Mouse (Mus musculus): ENCODE data around the gene Spns2. TPM values are rescaled to one million over a fixed set of nuclear protein-coding genes. Genes with fewer than 3 reads are reported as not detected.

Gene Spns2
- 6.8 TPM for polyA plus RNA-seq (2014; fragmentation: Illumina TruSeq; extraction: RNeasy Lipid Tissue Mini Kit (QIAGEN cat#74804); ENCODE audit: low read depth, low replicate concordance)

DNA sequence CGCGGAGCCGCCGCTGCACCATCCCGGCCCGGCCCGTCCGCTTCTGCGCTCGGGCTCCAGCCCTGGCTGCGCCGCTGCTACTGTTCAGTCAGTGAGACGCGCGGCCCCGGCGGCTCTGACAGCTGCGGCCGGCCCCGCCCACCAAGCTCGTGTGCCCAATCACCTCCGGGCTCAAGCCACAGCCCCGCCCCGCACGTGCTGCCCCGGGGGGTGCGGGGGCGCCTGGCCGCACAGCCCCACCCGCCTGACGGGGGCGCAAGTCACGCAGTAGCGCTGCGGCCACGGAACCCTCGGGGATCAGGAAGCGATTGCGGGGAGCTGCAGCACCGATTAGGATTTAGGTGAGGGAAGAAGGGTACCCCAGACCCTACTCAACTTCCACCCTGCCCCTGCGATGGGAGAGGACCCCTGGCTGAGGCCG is at the start of gene Spns2:
TSS of gene Spns2 (minus strand) at position 24 of the 421 bp plus-strand sequence.

DNA sequence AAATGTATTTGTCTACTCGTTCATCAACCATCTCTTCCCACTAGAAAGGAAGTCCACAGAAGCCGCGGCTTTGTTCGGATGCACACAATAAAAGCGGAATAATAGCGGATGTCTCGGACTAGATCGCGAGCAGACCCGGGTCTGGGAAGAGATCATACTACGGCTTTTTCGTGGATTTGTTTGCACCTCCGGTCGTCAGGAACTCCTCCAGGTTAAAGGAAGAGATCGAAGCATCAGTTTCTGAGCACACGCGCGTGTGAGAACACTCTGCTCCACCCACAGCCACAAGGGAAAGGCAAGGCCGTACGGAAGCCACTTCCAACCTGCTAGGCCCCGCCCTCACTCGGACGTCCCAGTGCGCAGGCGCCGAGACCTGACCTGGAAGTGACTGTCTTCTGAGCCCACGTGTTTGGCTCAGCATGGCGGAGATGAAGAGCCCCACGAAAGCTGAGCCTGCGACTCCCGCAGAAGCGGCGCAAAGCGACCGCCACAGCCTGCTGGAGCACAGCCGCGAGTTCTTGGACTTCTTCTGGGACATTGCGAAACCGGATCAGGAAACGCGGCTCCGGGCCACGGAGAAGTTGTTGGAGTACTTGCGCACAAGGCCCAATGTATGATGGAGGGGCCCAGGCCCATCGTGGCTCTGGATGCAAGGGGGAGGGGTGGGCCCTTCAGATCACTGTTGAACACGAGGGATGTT is 48.6 kb downstream of the Spns2 start, which contains the start of gene Mybbp1a:
TSS of gene Mybbp1a (plus strand) at position 391 of the 700 bp plus-strand sequence.

DNA sequence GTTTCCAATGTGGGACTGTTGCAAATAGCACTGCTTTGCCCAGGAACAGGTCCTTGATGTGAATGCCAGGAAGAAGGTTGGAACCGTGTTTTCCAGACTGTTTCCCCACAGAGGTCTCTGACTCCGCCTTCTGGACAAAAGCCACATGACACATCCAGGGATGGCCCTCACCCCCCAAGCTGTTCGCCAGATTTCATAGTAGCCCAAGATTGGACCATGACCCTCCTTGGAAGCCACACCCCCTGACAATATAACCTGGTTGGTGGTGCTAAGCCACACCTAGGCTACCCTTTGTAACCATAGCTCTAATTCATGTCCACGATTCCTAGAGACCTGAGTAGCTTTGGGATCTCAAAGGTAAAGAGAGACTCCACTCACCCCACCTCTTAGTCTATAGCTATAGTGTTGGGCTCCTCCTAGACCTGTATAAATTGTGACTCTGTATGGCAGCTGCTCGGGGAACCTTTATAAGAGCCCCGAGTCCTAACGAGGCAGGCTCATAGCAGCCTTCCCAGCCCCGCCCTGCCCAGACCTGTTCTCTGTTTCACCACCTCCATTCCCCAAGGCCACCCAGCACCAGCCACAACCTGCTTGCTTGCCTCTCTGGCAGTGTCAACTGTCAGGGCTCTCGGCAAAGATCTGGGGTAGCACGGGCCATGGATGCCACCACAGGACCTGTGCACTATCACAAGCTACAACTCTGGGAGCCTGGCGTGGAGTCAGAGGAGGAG is 54.6 kb downstream of the Spns2 start, which contains the start of gene Ggt6:
TSS of gene Ggt6 (plus strand) at position 564 of the 731 bp plus-strand sequence.

DNA sequence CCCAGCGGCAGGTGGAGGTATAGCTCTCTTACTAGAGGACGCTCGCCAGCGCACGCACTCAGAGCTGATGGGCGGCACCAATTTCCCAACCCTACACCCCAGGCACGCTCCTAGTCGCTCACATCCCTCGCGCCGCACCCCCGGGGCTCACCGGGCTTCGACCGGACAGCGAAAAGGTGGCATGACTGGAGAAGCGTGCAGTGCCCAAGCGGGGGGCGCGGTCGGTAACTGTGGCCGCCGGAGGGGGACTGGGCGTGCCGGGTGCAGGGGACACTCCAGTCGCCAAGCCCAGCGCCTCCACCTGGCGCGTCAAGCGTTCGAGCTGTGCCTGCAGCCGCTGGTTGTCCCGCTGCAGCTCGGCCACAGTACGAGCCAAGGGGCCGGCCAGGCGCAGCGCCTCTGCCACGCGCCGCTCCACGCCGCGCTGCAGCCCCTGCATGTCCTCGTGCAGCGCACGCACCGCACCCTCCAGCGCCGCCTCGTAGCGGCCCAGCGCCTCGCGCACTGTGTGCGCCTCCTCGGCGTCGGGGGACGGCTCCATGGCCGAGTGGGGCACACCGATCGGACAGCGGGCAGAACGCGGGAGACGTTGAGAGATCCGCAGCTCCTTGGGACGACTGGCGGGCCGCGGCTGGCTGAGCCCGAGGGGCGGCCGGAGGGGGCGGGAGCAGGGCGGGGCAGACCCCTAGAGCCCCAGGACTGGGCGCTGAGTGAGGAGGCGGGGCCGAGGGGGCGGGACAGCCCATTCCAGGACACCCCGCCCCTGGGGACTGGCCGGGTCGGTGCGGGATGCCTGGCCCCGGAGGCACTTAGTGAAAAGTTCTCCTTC is 78.4 kb downstream of the Spns2 start, which contains the start of gene Smtnl2:
TSS of gene Smtnl2 (minus strand) at position 621 of the 829 bp plus-strand sequence.

Other genes with a start within 250 kb of the Spns2 start
- gene Slc13a5, start 222.7 kb downstream of the Spns2 start, polyA plus RNA-seq (2014; fragmentation: Illumina TruSeq; extraction: RNeasy Lipid Tissue Mini Kit (QIAGEN cat#74804); ENCODE audit: low read depth, low replicate concordance), result not detected
- 16.3 TPM for gene Xaf1, start 188.3 kb downstream of the Spns2 start, polyA plus RNA-seq (2014; fragmentation: Illumina TruSeq; extraction: RNeasy Lipid Tissue Mini Kit (QIAGEN cat#74804); ENCODE audit: low read depth, low replicate concordance)
- gene Fbxo39, start 175.5 kb downstream of the Spns2 start, polyA plus RNA-seq (2014; fragmentation: Illumina TruSeq; extraction: RNeasy Lipid Tissue Mini Kit (QIAGEN cat#74804); ENCODE audit: low read depth, low replicate concordance), result not detected
- not detected for gene Tekt1, start 127.5 kb downstream of the Spns2 start, polyA plus RNA-seq (2014; fragmentation: Illumina TruSeq; extraction: RNeasy Lipid Tissue Mini Kit (QIAGEN cat#74804); ENCODE audit: low read depth, low replicate concordance)
- gene Smtnl2, start 78.2 kb downstream of the Spns2 start, polyA plus RNA-seq (2014; fragmentation: Illumina TruSeq; extraction: RNeasy Lipid Tissue Mini Kit (QIAGEN cat#74804); ENCODE audit: low read depth, low replicate concordance), result 11.0 TPM
- 0.93 TPM for gene Ggt6, start 54.4 kb downstream of the Spns2 start, polyA plus RNA-seq (2014; fragmentation: Illumina TruSeq; extraction: RNeasy Lipid Tissue Mini Kit (QIAGEN cat#74804); ENCODE audit: low read depth, low replicate concordance)
- 19.9 TPM for gene Mybbp1a, start 48.5 kb downstream of the Spns2 start, polyA plus RNA-seq (2014; fragmentation: Illumina TruSeq; extraction: RNeasy Lipid Tissue Mini Kit (QIAGEN cat#74804); ENCODE audit: low read depth, low replicate concordance)
- gene Spns3, start 60.6 kb upstream of the Spns2 start, polyA plus RNA-seq (2014; fragmentation: Illumina TruSeq; extraction: RNeasy Lipid Tissue Mini Kit (QIAGEN cat#74804); ENCODE audit: low read depth, low replicate concordance), result 0.73 TPM
- 115 TPM for gene Ube2g1, start 117.4 kb upstream of the Spns2 start, polyA plus RNA-seq (2014; fragmentation: Illumina TruSeq; extraction: RNeasy Lipid Tissue Mini Kit (QIAGEN cat#74804); ENCODE audit: low read depth, low replicate concordance)
- gene Ankfy1, start 200.1 kb upstream of the Spns2 start, polyA plus RNA-seq (2014; fragmentation: Illumina TruSeq; extraction: RNeasy Lipid Tissue Mini Kit (QIAGEN cat#74804); ENCODE audit: low read depth, low replicate concordance), result 29.6 TPM